Mouse (Mus musculus) stomach, adult 2 months (tissue): ENCODE results near the gene Utp4. TPM values are rescaled to one million over a fixed set of nuclear protein-coding genes. Genes with fewer than 3 reads are reported as not detected.

Experiments used
- polyA plus RNA-seq: library from polyadenylated mRNA; depleted of rRNA; stranded (reverse); fragments of >200 nt; gene quantifications from 2 replicates; pipeline ENCODE4 v1.2.3, GENCODE M21; 2012; rRNA removed

The Utp4 gene
- 7.1 and 8.9 TPM in 2 replicates for polyA plus RNA-seq

DNA sequence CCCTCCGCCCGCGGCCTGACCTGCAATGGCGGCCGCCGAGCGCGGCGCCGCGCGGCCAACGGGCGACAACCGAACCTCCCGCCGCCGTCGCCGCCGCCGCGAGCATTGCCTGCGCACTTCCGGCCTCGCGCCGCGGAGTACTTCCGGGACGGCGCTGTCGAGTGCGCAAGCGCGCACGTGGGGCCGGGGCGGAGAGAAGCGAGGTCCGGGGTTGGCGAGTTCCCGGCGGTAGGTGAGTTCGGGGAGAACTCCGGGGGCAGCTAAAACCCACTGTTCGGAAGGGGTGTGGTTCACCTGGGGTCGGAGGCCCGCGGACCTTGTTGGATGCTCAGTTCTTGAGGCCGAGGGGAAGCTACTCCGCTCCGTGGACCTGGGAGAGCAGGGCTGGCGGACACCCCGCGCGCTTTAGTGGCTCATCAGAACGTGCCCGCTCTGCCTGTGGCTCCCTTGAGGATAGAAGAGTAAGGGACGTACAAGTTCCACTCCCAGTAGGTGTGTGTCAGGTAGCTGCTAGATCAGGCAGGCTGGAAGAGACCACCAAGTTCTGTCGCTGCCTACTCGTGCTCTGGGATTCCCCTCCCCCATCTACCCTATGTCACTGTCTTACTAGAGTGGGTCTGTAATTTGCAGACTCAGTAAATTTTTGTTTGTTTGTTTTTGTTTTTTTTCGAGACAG is at the start of gene Utp4:
Gene Utp4 (plus strand): TSS at position 156 of the 676 bp plus-strand sequence.

DNA sequence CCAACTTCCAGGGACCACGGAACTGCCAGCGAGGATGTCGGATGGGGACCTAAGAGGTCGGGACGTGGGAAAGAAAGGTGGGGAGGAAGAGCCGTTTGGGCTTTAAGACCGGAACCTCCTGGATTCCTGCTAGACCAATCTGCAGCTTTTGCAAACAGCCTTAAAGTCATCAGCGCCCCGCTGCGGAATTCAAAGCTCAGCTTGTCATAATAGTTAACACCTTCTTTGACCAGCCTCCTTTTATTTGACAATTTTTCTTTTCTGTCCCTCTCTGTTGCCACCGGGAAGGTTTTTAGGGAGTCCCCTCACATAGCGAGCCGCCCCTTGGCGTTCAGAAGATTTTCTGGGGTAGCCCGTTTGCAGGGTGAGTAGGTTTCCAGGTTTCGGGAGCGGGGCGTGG is 23.4 kb upstream of the Utp4 start, which contains the start of gene Has3:
Gene Has3 (plus strand): TSS at position 192 of the 400 bp plus-strand sequence.

DNA sequence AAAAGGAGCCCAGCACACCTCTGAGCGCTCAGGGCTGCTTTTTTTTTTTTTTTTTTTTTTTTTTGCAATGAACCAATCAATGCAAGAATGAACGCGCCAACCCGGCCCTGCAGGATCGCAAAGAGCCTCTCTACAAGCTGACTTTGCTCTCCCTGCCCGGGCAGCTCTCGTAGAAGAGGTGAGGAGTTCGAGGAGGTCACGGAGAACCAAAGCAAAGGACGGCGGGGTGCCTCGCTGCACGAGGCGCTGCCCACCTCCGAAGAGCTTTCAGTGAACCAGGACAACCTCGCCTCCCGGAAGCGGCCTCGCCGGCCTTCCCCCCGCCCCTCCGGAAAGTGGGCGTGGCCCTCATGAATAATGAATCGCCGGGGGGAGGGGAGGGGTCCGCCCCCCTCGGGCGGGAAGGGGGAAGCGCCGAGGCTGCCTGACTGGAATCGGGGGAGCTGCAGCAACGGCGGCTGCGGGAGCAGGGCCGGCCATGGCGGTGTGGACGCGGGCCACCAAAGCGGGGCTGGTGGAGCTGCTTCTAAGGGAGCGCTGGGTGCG is 42.0 kb downstream of the Utp4 start, which contains the start of gene Sntb2:
Gene Sntb2 (plus strand): TSS at position 427 of the 546 bp plus-strand sequence.

Other genes starting within 250 kb of the Utp4 start
- 1.9 and 2.1 TPM in 2 replicates for gene Tango6, start 210.6 kb upstream of the Utp4 start, polyA plus RNA-seq
- gene Has3, start 23.4 kb upstream of the Utp4 start, polyA plus RNA-seq, result 0.42 and 0.90 TPM in 2 replicates
- 1.2 and 1.8 TPM in 2 replicates for gene Sntb2, start 42.1 kb downstream of the Utp4 start, polyA plus RNA-seq
- 6.6 and 7.1 TPM in 2 replicates for gene Vps4a, start 137.6 kb downstream of the Utp4 start, polyA plus RNA-seq
- 19.6 and 51.1 TPM in 2 replicates for gene Pdf, start 155.0 kb downstream of the Utp4 start, polyA plus RNA-seq
- gene Cog8, start 163.1 kb downstream of the Utp4 start, polyA plus RNA-seq, result 11.1 and 12.2 TPM in 2 replicates
- 7.9 and 11.7 TPM in 2 replicates for gene Nip7, start 163.2 kb downstream of the Utp4 start, polyA plus RNA-seq
- 58.4 and 82.4 TPM in 2 replicates for gene Tmed6, start 172.0 kb downstream of the Utp4 start, polyA plus RNA-seq
- gene Terf2, start 202.9 kb downstream of the Utp4 start, polyA plus RNA-seq, result 2.3 and 3.8 TPM in 2 replicates